Mouse (Mus musculus) retina, postnatal 1 day (tissue): Measurements from ENCODE around the gene Sfn.

ENCODE experiments used
- DNase-seq: peaks from one replicate; pipeline ENCODE4 v3.0.0-alpha.2; 2012

Gene Sfn

DNA sequence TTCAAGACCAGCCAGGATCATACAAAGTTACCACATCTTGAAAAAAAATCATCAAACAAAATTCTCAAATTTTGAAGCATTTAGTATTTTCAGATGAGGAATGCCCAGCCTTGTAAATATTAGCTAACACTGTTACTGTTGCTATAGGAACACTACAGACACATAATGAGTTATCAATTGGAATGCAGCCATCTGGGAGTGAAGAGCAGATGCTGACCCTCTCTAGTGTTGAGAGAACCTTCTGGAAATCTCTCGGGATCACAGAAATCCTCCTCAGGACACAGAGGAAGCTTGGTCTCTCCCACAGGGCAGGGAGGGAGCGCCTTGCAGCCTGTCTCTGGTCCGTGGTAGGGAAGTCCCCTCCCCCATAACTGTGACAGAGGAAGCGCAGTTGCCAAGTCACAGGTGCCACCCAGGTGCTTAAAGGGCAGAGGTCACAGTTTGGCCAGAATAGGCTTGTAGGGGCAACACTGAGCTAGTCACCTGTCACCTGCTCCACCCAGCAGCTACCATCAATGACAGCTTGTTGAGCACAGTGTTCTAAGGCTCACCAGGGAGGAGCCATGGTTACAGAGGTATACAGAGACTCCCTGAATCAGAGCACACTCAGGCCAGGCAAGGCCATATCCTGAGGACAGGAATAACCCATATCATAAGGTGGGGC lies 17.6 kb upstream of the Sfn start:
- DNase-seq = no peak

- no peak for DNase-seq
Measured at GRCm38 (mm10) chr4:133617936-133618335, 16.0 kb upstream of the Sfn start.

DNA sequence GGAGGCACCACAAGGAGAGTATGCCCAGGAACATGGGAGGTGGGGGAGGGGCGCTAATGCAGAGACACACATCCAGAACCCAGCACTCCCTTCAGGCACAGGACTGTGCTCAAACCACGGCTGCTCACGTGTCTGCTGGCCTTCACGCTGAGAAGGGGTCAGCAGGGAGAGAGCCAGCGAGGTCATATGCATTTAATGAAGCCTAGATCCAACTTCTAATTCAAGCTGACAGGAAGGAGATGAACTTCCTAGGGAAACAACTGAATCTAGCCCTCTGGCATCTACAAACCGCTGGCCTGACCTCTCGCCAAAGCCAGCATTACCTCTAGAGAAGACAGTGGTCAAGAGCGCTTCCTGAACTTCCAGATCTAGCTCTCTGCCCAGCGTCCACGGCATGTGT lies 13.4 kb upstream of the Sfn start:
- DNase-seq = peak; percentile 22

DNA sequence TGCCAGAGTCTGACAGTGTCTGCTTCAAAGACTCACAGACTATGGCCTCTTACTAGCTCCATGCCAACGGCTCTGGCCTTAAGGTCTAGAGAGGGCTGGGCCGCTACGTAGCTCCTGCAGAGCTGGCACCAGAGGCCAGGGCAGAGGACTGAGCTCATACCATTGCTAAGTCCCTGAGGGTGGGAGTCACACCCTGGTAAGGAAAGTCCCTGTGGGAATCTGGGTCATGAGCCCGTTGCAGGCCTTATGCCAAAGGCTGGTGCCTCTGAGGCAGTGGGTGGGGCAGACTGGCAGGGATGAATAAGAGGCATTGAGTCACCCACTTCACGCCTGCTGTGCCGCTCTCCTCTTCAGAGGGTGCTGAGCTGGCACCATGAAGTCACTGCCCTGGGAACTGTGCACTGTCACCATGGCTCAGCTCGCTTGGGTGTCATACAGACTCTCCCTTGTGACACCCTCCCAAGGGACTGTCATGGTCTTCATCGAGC lies 12.3 kb upstream of the Sfn start:
- DNase-seq = peak; percentile 57

- no peak for DNase-seq
Measured at GRCm38 (mm10) chr4:133613867-133614266, 11.9 kb upstream of the Sfn start.

DNA sequence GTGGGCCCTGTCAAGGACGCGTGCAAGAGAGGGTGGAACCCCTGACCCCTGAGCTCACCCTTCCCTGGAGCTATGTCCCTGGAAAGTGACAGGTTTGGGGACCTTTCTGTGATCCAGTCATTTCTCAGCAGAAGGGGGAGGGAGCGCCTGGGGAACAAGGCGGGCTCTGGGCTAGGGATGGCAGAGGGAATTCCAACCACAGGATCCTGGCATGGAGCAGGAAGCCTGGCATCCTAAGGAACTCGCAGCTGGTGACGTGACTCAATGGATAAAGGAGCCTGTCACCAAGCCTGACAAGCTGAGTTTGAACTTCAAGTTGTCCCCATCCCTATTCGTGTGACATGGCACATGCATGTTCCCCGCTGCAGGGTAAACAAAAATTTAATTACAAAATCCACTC lies 11.1 kb upstream of the Sfn start:
- no peak for DNase-seq

GRCm38 (mm10) chr4:133612416-133612815 lies 10.4 kb upstream of the Sfn start:
- DNase-seq = no peak

DNA sequence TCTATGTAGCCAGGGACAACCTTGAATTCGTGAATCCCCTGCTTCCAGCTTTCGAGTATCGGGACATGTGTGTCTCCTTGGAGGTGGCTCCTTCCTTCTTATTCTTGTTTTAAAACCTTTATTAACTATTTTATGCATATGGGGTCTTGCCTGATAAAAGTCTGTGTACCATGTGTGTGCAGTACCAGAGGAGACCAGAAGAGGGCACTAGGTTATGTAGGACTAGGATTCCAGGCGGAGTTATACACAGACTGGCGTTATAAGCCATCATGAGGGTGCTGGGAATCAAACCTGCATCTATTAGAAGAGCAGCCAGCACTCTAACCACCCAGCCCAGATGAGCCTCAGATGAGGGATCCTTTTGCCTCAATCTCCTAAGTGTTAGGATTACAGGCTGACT lies 9.8 kb upstream of the Sfn start:
- no peak for DNase-seq

GRCm38 (mm10) chr4:133609719-133610118 lies 7.8 kb upstream of the Sfn start:
- peak; percentile 78 for DNase-seq

- DNase-seq = no peak
Measured at GRCm38 (mm10) chr4:133607284-133607683, 5.3 kb upstream of the Sfn start.

DNA sequence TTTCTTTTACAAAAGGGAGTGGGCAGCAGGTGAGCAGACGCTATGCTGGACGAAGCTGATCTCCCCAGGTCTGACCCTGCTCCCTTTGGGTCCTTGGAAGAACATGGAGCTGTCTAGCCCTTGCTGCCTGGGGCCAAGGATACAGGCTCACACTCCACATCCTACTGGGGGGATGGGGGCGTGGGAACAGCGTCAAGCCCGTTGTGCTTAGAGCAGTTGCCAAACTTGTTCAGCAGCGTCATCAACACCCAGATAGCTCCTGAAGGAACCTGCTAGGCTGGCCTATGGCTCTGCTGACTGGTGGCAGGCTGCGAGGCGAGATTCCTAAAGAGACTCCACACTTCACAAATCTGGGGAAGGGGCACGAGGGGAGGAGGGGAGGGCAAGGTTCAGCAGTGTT lies 3.4 kb upstream of the Sfn start:
- no peak for DNase-seq

DNA sequence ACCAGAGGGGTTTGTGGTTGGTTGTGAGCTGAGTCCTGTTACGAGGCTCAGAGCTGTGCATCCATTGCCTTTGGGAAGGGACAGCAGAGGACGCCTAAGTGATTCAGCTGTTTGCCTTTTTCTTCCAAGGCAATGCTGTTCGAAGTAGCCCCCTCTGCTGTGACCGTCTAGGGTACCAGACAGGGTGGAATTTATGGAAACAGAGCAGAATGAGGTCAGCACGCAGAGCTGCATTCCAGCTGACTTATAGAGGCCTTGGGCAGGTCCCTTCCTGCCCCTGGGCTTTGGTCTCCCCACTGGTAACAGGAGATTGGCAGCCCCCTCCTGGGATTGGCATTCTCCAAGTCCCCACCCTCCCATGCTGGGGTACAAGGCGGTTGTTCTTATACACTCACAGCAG lies 2.9 kb upstream of the Sfn start:
- DNase-seq = no peak

- DNase-seq = no peak
Measured at GRCm38 (mm10) chr4:133604175-133604574, 2.2 kb upstream of the Sfn start.

- no peak for DNase-seq
Measured at GRCm38 (mm10) chr4:133603056-133603455, 1.1 kb upstream of the Sfn start.

- DNase-seq = no peak
Measured at GRCm38 (mm10) chr4:133600306-133600705, 1.7 kb downstream of the Sfn start.

- peak; percentile 91 for DNase-seq
Measured at GRCm38 (mm10) chr4:133599571-133600073, 2.3 kb downstream of the Sfn start.

DNA sequence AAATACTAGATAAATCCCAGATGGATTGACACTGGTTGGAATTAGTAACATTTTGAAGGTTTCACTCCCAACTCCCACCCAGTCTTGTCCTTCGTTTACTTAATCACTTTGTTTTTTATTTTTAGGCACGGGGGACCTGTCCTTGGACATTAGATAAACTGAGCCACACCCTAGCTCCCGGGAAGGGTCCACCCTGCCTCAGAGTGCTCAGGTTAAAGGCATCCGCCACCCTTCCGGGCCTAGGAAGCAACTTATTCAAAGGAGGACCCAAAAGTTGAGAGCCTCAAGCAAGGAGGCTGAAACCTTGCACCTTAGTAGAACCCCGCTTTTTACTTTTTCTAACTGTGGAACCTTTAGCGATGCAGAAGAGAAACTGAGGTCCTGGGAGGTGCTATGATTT lies 2.9 kb downstream of the Sfn start:
- DNase-seq = no peak

DNA sequence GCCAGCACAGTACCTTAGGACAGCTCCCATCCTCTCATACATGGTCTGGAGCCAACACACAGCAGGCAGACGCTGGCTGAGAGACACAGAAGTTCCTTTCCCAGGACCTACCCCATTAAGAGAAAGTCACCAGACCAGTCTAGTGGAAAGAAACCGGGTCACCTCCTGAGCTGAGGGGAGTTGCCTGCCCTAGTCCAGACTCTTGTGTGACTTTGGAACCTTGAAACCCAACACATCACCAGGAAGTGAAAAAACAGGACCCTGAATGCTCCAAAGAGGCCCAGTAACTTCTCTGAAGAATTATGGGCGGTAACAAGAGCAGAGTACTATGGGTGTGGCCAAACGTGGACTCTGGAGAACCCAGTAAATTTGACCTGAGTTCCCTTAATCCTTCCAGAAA lies 3.4 kb downstream of the Sfn start:
- no peak for DNase-seq

DNA sequence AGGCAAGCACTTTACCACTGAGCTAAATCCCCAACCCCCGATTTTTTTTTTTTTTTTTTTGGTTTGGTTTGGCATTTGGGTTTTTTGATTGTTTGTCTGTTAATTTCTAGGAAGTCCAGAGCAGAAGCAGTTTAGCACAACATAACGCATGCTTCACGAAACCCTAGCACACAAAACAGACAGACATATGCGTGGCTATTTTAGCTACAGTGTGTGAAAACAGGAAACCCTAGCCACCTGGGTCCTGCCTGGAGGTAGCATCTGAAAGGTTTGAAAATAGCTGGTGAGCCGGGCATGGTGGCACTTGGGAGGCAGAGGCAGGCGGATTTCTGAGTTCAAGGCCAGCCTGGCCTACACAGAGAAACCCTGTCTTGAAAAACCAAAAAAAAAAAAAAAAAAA lies 5.9 kb downstream of the Sfn start:
- DNase-seq = no peak

DNA sequence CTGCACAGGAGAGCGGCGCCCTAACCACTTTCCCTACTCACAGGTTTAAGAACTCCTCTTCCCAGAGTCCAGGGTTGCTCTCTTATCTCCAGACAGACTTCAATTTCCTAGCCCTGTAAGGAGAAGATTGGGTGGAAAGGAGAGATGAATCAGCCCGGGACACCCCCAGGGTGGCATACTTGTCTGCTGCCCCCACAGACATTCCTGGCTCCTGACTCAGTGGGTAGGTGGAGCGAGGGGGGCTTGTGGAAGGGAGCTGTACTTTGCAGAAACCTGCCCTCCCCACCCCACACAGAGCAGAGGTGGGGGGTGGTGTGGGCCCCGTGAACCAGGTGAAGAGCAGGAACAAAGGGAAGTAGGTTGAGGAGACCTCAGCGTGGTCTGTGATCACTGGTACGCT lies 6.4 kb downstream of the Sfn start:
- DNase-seq = no peak

GRCm38 (mm10) chr4:133592570-133592969 lies 9.4 kb downstream of the Sfn start:
- DNase-seq = peak; percentile 82

GRCm38 (mm10) chr4:133584059-133584951 lies 17.7 kb downstream of the Sfn start, which contains the start of gene Gpn2:
Gene Gpn2 (plus strand): TSS chr4:133584362.
- DNase-seq = peak; percentile 90

DNA sequence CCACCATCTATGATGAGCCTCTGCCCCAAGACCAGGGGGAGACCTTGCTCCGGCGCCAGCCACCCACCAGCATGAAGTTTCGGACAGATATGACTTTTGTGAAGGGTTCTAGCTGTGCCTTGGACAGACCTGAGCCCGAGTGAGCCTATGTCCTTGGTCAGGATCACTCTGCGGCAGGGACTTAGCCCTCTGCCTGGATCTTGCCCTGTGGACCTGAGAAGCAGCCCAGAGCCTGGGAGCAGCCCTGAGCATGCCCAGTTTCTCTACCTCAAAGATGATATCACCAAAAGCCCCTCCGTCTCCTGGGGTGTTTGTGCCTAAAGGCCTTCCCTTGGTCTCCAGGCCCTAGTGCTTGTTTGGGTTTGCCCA lies 18.3 kb downstream of the Sfn start:
- no peak for DNase-seq

- DNase-seq = no peak
Measured at GRCm38 (mm10) chr4:133577983-133578382, 24.0 kb downstream of the Sfn start.
